ENCODE assay signal across 10 mouse cellular contexts in genomic region chr16:8938516-8938915, GRCm38 (mm10).
A peak's percentile ranks its signal among the peaks of the same experiment; 100 is the strongest.
DNase-seq lines count a peak whose midpoint lies in the region; ATAC-seq and TF ChIP-seq lines count a peak whose summit lies in the region.
"Had no signal": no experiment of that assay in that cellular context is flagged by ENCODE, and none has a peak within 500 bp of the region (broad histone marks: within the 10 kb centered on the region; RNA-seq: fewer than 3 reads in every experiment).

No protein-coding gene starts in this region.

- H3K36me3 ChIP-seq in hindbrain, embryonic 11.5 days (ENCODE audit: control insufficient read depth, insufficient read depth, low read length): no peaks in the 10 kb centered on the region
- no peaks in the 10 kb centered on the region for H3K36me3 ChIP-seq in midbrain, embryonic 11.5 days (ENCODE audit: control insufficient read depth, insufficient read depth, low read length)
- no peaks in the 10 kb centered on the region for H3K36me3 ChIP-seq in intestine, embryonic 15.5 days
- H3K36me3 ChIP-seq: liver, embryonic 15.5 days had no signal

- H3K27me3 ChIP-seq in hindbrain, embryonic 11.5 days (ENCODE audit: control insufficient read depth, insufficient read depth, low read length): no peaks in the 10 kb centered on the region
- no peaks in the 10 kb centered on the region for H3K27me3 ChIP-seq in midbrain, embryonic 11.5 days (ENCODE audit: control insufficient read depth, insufficient read depth, low read length)
- no peaks in the 10 kb centered on the region for H3K27me3 ChIP-seq in intestine, embryonic 15.5 days (replicated peaks)
- H3K27me3 ChIP-seq: liver, embryonic 15.5 days had no signal

- no peaks in the 10 kb centered on the region for H3K4me1 ChIP-seq in hindbrain, embryonic 11.5 days (replicated peaks; ENCODE audit: control insufficient read depth, insufficient read depth, low read length)
- H3K4me1 ChIP-seq in midbrain, embryonic 11.5 days (ENCODE audit: control insufficient read depth, insufficient read depth, low read length): no peaks in the 10 kb centered on the region
- no peaks in the 10 kb centered on the region for H3K4me1 ChIP-seq in intestine, embryonic 15.5 days (replicated peaks)
- H3K4me1 ChIP-seq: liver, embryonic 15.5 days had no signal

- TF ChIP-seq CTCF in layer of hippocampus, adult 2 months (conservative IDR thresholded peaks at IDR 0.05): no peak

- H3K9me3 ChIP-seq in hindbrain, embryonic 11.5 days (ENCODE audit: control insufficient read depth, low read length): no peaks in the 10 kb centered on the region
- no peaks in the 10 kb centered on the region for H3K9me3 ChIP-seq in midbrain, embryonic 11.5 days (ENCODE audit: control insufficient read depth, low read length)
- no peaks in the 10 kb centered on the region for H3K9me3 ChIP-seq in intestine, embryonic 15.5 days
- H3K9me3 ChIP-seq: liver, embryonic 15.5 days had no signal

- H3K27ac ChIP-seq in layer of hippocampus, adult 2 months: peak overlapping the region; percentile 63
- no peak overlapping the region for H3K27ac ChIP-seq in hindbrain, embryonic 11.5 days (ENCODE audit: low read depth, low read length)
- no peak overlapping the region for H3K27ac ChIP-seq in midbrain, embryonic 11.5 days (ENCODE audit: low read depth, low read length)
- no peak overlapping the region for H3K27ac ChIP-seq in intestine, embryonic 15.5 days
- H3K27ac ChIP-seq: heart, adult 2 months; liver, embryonic 15.5 days had no signal

- H3K4me3 ChIP-seq in layer of hippocampus, adult 2 months: no peak overlapping the region
- H3K4me3 ChIP-seq in hindbrain, embryonic 11.5 days (ENCODE audit: low read depth, low read length): no peak overlapping the region
- H3K4me3 ChIP-seq in midbrain, embryonic 11.5 days (ENCODE audit: low read depth, low read length): no peak overlapping the region
- no peak overlapping the region for H3K4me3 ChIP-seq in intestine, embryonic 15.5 days (replicated peaks)
- H3K4me3 ChIP-seq: heart, adult 2 months; liver, embryonic 15.5 days had no signal

- H3K4me2 ChIP-seq in hindbrain, embryonic 11.5 days (replicated peaks; ENCODE audit: low read depth, low read length): no peak overlapping the region
- H3K4me2 ChIP-seq in midbrain, embryonic 11.5 days: no peak overlapping the region
- no peak overlapping the region for H3K4me2 ChIP-seq in intestine, embryonic 15.5 days (replicated peaks)
- H3K4me2 ChIP-seq: liver, embryonic 15.5 days had no signal

- WGBS in hindbrain, embryonic 11.5 days: 43% methylated on average over 5 of the region's 5 CpGs
- WGBS in midbrain, embryonic 11.5 days: 53% methylated on average over 5 of the region's 5 CpGs
- WGBS in intestine, embryonic 15.5 days: 41% methylated on average over 5 of the region's 5 CpGs

- no peak for ATAC-seq in hindbrain, embryonic 11.5 days (ENCODE audit: low FRiP score)
- no peak for ATAC-seq in midbrain, embryonic 11.5 days (ENCODE audit: low FRiP score)
- no peak for ATAC-seq in intestine, embryonic 15.5 days

- DNase-seq in ovary, adult 18-20 months (ENCODE audit: low spot score): peak; percentile 2
- no peak for DNase-seq in ovary, postnatal 10 days (ENCODE audit: low spot score)
- DNase-seq in cerebellum, adult 18-20 months: peak; percentile 75 to 76
- peak; percentile 61 to 79 for DNase-seq in layer of hippocampus, adult 2 months (ENCODE audit: low spot score in 2 of 2)
- DNase-seq in right cerebral cortex, postnatal 25 days: peak; percentile 78
- no peak for DNase-seq in hindbrain, embryonic 11.5 days (ENCODE audit: low spot score)
- no peak for DNase-seq in midbrain, embryonic 11.5 days (ENCODE audit: low spot score, missing footprints)

- no peak overlapping the region for H3K9ac ChIP-seq in hindbrain, embryonic 11.5 days (ENCODE audit: low read depth, low read length)
- no peak overlapping the region for H3K9ac ChIP-seq in midbrain, embryonic 11.5 days (ENCODE audit: low read length)
- no peak overlapping the region for H3K9ac ChIP-seq in intestine, embryonic 15.5 days
- H3K9ac ChIP-seq: liver, embryonic 15.5 days had no signal

Comparison
In these comparisons a context has a peak if more than half of its experiments do, and no peak if none do; other contexts are left out.
1. DNase-seq: peak in ovary, adult 18-20 months (single experiment), cerebellum, adult 18-20 months (2 of 2), layer of hippocampus, adult 2 months (2 of 2) and right cerebral cortex, postnatal 25 days (single experiment); none in ovary, postnatal 10 days (single experiment), hindbrain, embryonic 11.5 days (single experiment) and midbrain, embryonic 11.5 days (single experiment).